Mouse (Mus musculus) G1E (cell line): ENCODE results near the gene Nkx1-2. TPM values are rescaled to one million over a fixed set of nuclear protein-coding genes. Genes with fewer than 3 reads are reported as not detected.
A peak's percentile ranks its signal among the peaks of the same experiment; 100 is the strongest.

Experiments
- ATAC-seq: 2 replicates; pipeline ENCODE4 v1.8.0; 2016; ENCODE audit warnings: mild to moderate bottlenecking; ENCODE audit not compliant: insufficient number of reproducible peaks, poor library complexity, low FRiP score, severe bottlenecking; ENCODE audit errors: extremely low read depth
- DNase-seq: peaks from one replicate; pipeline ENCODE4 v3.0.0; 2012; ENCODE audit warnings: low spot score
- H3K27me3 ChIP-seq: 2 replicates; pipeline ENCODE4 v1.6.1; 2012; ENCODE audit warnings: mild to moderate bottlenecking, low read length, inconsistent platforms; ENCODE audit not compliant: insufficient read depth
- H3K36me3 ChIP-seq: replicated peaks from 2 replicates; pipeline ENCODE3; 2012; ENCODE audit warnings: mild to moderate bottlenecking, inconsistent platforms
- H3K4me1 ChIP-seq: 2 replicates; pipeline ENCODE4 v1.6.1; 2012; ENCODE audit warnings: low read depth, low read length, inconsistent platforms, mixed read lengths; ENCODE audit not compliant: insufficient read depth
- H3K4me3 ChIP-seq: 2 replicates; pipeline ENCODE4 v1.5.1; 2012; ENCODE audit warnings: low read depth, mild to moderate bottlenecking, inconsistent platforms, low read length, moderate library complexity, mixed read lengths
- H3K9me3 ChIP-seq: replicated peaks from 2 replicates; pipeline ENCODE4 v1.6.1; 2012; ENCODE audit warnings: inconsistent platforms
- CTCF ChIP-seq: IDR thresholded peaks from 2 replicates; pipeline ENCODE4 v1.5.1; 2012; ENCODE audit warnings: low read depth, low read length, inconsistent platforms, mixed read lengths
- GATA1 ChIP-seq: IDR thresholded peaks from 2 replicates; pipeline ENCODE4 v1.6.1; 2012; ENCODE audit warnings: borderline replicate concordance, low read length, inconsistent platforms, mixed read lengths
- GATA2 ChIP-seq: IDR thresholded peaks from 2 replicates; pipeline ENCODE4 v1.6.1; 2012; ENCODE audit warnings: low read depth, low read length, inconsistent platforms, borderline replicate concordance
- POLR2AphosphoS5 ChIP-seq: IDR thresholded peaks from 2 replicates; pipeline ENCODE4 v1.6.1; 2012; ENCODE audit warnings: low read depth, low read length, inconsistent platforms; ENCODE audit not compliant: insufficient replicate concordance
- TAL1 ChIP-seq: conservative IDR thresholded peaks from 2 replicates; pipeline ENCODE4 v1.6.1; 2012; ENCODE audit warnings: low read depth, low read length, inconsistent platforms, mixed read lengths
- polyA plus RNA-seq: library from polyadenylated mRNA; stranded (reverse); fragments of >175 nt; gene quantifications from 2 replicates; pipeline ENCODE4 v1.2.3, GENCODE M21; 2012
- total RNA-seq, 2 experiments: library from RNA; stranded (forward) in 1 of 2; stranded (reverse) in 1 of 2; fragments of 200-1000 nt in 1 of 2; fragments of >200 nt in 1 of 2; fragmentation: Nextera tagmentation in 1 of 2; gene quantifications; 2 replicates each; pipeline ENCODE4 v1.2.3; 2014 to 2017

The Nkx1-2 gene
- total and polyA plus RNA-seq, 3 experiments, result 0.11 TPM; not detected in 2

DNA sequence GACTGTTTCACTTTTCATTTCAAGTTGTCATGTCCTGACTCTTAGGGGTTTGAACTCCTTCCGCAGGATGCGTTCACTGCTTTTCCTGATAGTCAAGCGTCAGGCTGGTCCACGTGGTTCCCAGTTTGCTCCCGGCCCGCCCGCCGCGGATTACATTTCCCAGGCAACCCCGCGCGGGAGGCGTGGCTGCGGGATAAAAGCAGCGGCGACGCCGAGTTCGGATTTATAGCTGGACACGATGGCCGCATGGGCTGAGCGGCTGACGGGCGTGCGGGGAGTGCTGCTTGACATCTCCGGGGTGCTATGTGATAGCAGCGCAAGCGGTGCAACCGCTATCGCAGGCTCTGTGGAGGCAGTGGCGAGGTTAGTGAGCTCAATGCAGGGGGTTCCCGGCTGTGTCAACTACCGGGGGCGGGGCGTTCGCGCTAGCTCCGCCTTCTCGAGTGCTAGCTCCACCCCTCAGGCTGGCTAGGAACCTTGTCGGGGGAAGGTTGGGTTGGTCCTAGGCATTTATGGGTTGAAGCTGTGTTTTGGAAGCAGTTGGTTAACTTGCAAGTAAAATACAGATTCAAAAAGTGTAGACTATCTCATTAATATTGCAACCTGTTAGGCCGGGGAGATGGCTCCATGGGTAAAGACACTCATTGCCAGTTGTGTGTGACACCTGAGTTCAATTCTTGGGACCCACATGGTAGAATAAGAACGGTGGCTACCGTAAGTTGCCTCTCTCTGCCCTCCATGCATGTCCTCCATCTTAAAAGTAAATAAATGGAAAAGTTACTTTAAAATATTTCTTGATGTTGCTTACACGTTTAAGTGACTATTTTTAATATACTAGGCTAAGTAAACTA is 11.3 kb upstream of the Nkx1-2 start, which contains the start of gene Lhpp:
Gene Lhpp (plus strand): TSS at position 171 of the 851 bp plus-strand sequence.
- Histone ChIP-seq H3K27me3 (peaks cover 9% of the 10 kb centered on the region), H3K36me3 (no peaks in the 10 kb centered on the region), H3K9me3 (no peaks in the 10 kb centered on the region), H3K4me1 (peaks cover 8% of the 10 kb centered on the region), H3K4me3 (peak within 1 kb of the TSS; percentile 72)
- DNase-seq (peak; percentile 21), ATAC-seq (peak; percentile 40; the same call in 1 of the 2 replicates)
- no peak for TF ChIP-seq POLR2AphosphoS5
- TF ChIP-seq CTCF, result no peak
- TF ChIP-seq GATA1, result no peak
- TF ChIP-seq GATA2, result no peak
- no peak for TF ChIP-seq TAL1

DNA sequence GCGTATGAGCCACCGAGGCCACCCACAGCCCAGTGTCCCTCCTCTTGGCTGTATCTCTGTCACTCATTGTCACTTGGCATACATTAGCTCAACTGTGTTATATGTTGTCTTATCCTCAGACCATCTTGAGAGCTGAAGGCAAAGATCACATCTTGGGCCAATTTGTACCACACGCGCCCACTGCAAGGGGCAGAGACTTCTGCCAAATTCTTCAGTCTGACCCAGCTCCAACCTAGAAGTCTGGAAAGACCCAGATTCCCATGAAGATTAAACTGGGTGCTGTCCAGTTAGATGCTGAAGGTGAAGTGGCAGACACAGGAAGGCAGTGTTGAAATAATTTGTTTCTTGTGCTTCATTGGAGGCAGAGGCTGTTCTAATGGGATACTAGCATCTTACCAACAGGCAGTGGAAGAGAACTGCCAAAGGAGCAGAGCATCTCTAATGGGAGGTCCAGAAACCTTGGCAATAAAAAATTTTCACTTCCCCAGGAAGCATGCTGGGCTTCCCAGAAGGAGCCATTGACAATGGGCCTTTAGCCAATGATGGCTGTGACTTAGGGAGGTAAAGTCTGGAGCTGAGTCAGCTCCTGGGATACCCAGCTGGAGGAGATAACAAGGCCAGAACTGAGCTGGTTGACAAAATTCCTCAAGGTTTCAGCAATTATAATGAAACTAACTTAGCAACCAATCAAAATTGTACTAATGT is 9.0 kb upstream of the Nkx1-2 start:
- H3K4me3 ChIP-seq, result no peak overlapping the region
- no peak for ATAC-seq
- no peak for TF ChIP-seq GATA2
- no peak for TF ChIP-seq CTCF
- no peak for TF ChIP-seq GATA1
- no peak for TF ChIP-seq TAL1
- no peak for TF ChIP-seq POLR2AphosphoS5

DNA sequence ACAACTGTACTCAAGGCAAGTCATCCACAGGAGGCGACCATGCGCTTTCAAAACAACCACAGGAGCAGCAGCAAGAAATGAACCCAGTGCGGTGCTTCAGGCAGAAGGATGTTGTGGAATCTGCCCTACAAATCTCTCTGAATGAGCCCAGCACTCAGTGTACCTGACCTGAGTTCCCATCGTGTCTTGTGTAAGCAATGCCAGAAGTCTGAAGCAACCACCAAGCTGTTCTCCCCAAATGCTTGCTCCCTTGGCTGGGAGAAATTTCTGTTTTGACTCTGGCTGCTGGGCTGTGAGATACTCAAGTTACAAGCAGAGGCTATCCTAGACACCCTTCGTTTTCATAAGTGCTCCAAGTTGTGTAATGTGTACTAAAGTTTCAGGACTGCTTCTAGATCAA is 6.3 kb upstream of the Nkx1-2 start:
- H3K27me3 ChIP-seq, result peaks cover 22% of the 10 kb centered on the region
- no peaks in the 10 kb centered on the region for H3K9me3 ChIP-seq
- TF ChIP-seq CTCF, result no peak
- TF ChIP-seq TAL1, result no peak
- TF ChIP-seq POLR2AphosphoS5, result no peak
- TF ChIP-seq GATA2, result no peak
- TF ChIP-seq GATA1, result no peak
- H3K36me3 ChIP-seq, result no peaks in the 10 kb centered on the region
- no peak for DNase-seq
- no peak for ATAC-seq
- H3K4me1 ChIP-seq, result peaks cover 5% of the 10 kb centered on the region
- H3K4me3 ChIP-seq, result no peak overlapping the region

More for the DNA sequence above, 9.0 kb upstream of the Nkx1-2 start:
- H3K9me3 ChIP-seq, result no peaks in the 10 kb centered on the region
- peaks cover 12% of the 10 kb centered on the region for H3K27me3 ChIP-seq
- H3K4me1 ChIP-seq, result peaks cover 8% of the 10 kb centered on the region
- H3K36me3 ChIP-seq, result no peaks in the 10 kb centered on the region
- no peak for DNase-seq

DNA sequence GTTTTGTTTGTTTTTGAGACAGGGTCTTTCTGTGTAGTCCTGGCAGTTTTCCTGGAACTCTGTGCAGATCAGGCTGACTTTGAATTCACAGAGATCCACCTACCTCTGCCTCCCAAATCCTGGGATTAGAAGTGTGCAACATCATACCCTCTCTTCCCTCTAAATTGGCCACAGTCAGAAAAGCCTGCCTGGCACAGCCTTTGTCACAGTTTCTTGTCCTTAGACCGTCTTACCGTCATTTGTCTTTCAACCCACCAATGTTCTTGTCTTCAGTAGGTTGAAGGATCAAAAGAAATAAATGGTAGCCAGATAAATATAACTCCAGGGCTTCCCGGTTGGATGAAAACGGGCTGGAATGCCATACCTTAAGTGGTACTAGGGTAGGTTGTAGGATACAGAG is 5.3 kb upstream of the Nkx1-2 start:
- no peaks in the 10 kb centered on the region for H3K9me3 ChIP-seq
- H3K27me3 ChIP-seq, result peaks cover 17% of the 10 kb centered on the region
- no peaks in the 10 kb centered on the region for H3K4me1 ChIP-seq
- TF ChIP-seq TAL1 (no peak), CTCF (no peak), POLR2AphosphoS5 (no peak), GATA1 (no peak), GATA2 (no peak)
- DNase-seq (no peak), ATAC-seq (no peak)
- H3K36me3 ChIP-seq, result no peaks in the 10 kb centered on the region
- H3K4me3 ChIP-seq, result no peak overlapping the region

DNA sequence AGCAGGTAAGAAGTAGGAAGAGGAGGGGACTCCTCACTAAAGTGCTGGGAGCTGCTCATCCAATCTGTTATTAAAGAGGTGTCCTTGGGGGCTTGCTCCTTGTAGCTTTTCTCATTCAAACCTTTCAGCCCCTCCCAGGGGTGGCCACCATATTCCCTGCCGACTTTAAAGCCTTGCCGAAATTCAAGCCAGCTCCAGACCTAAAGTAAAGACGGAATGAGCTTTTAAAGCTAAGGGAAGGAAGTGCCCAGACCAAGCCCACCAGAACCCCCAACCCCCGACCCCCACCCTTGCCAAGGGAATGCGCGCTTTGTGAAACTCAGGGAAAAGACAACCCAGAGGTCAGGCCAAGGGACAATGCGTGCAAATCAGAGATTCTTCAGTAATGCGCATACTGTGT is 1.5 kb upstream of the Nkx1-2 start:
- TF ChIP-seq CTCF, result no peak
- no peak for TF ChIP-seq TAL1
- no peak for TF ChIP-seq POLR2AphosphoS5
- H3K27me3 ChIP-seq, result peaks cover 26% of the 10 kb centered on the region
- H3K9me3 ChIP-seq, result peaks cover 6% of the 10 kb centered on the region; the same call in 1 of the 2 replicates
- DNase-seq, result no peak
- no peaks in the 10 kb centered on the region; the same call in none of the 2 replicates for H3K4me1 ChIP-seq
- no peak overlapping the region for H3K4me3 ChIP-seq
- no peaks in the 10 kb centered on the region for H3K36me3 ChIP-seq
- no peak for ATAC-seq

DNA sequence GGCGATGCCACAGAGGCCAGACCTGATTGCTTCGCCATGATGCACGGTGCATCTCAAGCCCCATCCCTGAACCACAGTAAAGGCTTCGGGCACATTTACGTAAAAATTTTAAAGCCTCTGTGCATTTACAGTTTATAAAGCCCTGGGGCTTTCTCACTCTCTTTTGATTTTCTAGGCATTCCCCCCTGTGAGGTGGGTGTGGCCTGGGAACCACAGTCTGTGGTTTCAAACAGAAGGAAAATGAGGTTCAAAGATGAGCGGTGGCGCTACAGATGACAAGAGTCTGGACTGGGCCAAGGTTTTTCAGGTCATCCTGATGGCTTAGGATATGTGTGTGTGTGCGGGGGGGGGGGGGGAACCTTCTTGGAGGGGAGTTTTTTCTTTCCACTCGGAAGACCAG is 589 bp upstream of the Nkx1-2 start:
- DNase-seq (no peak), ATAC-seq (no peak)
- no peak for TF ChIP-seq CTCF
- no peak for TF ChIP-seq GATA2
- TF ChIP-seq TAL1, result no peak
- TF ChIP-seq POLR2AphosphoS5, result no peak
- no peak for TF ChIP-seq GATA1
- H3K4me3 ChIP-seq, result no peak overlapping the region
- H3K9me3 ChIP-seq, result peaks cover 6% of the 10 kb centered on the region; the same call in 1 of the 2 replicates
- peaks cover 26% of the 10 kb centered on the region for H3K27me3 ChIP-seq
- no peaks in the 10 kb centered on the region; the same call in none of the 2 replicates for H3K4me1 ChIP-seq
- no peaks in the 10 kb centered on the region for H3K36me3 ChIP-seq
